11 mouse cellular contexts compared by ENCODE assay signal in the genomic region with DNA sequence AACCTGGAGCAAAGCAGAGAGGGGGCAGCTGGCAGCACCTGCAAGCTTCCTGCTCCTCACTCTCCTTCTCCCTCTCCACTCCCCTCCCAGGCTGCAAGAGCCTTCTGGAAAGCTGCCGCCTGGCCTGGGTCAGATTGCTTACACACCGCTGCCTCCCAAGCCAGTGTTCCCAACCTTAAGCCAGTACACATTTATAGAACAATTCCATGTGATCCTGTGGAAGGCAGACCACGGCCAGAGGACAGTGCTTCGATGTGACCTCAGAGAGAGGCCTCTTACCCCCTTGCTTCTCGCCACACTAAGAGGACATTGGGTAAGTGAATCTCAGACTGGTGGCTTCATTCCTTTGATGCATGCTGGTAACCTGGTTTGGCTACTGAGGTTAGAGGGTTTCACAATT. TPM values are rescaled to one million over a fixed set of nuclear protein-coding genes. Genes with fewer than 3 reads are reported as not detected.
DNase-seq lines count a peak whose midpoint lies in the region; ATAC-seq and TF ChIP-seq lines count a peak whose summit lies in the region.
"Had no signal": no experiment of that assay in that cellular context is flagged by ENCODE, and none has a peak within 500 bp of the region (broad histone marks: within the 10 kb centered on the region; RNA-seq: fewer than 3 reads in every experiment).

No protein-coding gene starts in this region.

- no peak overlapping the region for H3K4me3 ChIP-seq in kidney, embryonic 16.5 days (ENCODE audit: low read length)
- no peak overlapping the region for H3K4me3 ChIP-seq in left cerebral cortex, adult 2 months
- H3K4me3 ChIP-seq: neural tube, embryonic 12.5 days had no signal

- TF ChIP-seq CTCF in left cerebral cortex, adult 2 months (IDR thresholded peaks at IDR 0.05), result no peak

- intact Hi-C loops in heart, postnatal 36 days (cut with DNase I), result no loop called here
- intact Hi-C loops in left cerebral cortex, adult 2 months (cut with DNase I), result no loop called here

- H3K36me3 ChIP-seq in kidney, embryonic 16.5 days (ENCODE audit: insufficient read depth, low read length), result no peaks in the 10 kb centered on the region
- H3K36me3 ChIP-seq: neural tube, embryonic 12.5 days had no signal

- no peaks in the 10 kb centered on the region for H3K27me3 ChIP-seq in kidney, embryonic 16.5 days (ENCODE audit: insufficient read depth, low read length)
- H3K27me3 ChIP-seq: neural tube, embryonic 12.5 days had no signal

- no peak for DNase-seq in kidney, adult 18-20 months
- DNase-seq in cerebellum, adult 11 months, result peak; percentile 75
- peak; percentile 90 for DNase-seq in gastrocnemius, adult 18-20 months (ENCODE audit: low spot score)
- peak; percentile 37 to 62 for DNase-seq in heart, postnatal 36 days
- no peak for DNase-seq in frontal cortex, postnatal 14 days (ENCODE audit: low spot score in 2 of 2)
- DNase-seq in left cerebral cortex, adult 2 months (ENCODE audit: extremely low spot score in 1 of 2, low spot score in 2 of 2), result no peak
- DNase-seq: adrenal gland, postnatal 10 days; liver, postnatal 0 days had no signal

- H3K9ac ChIP-seq in kidney, embryonic 16.5 days (replicated peaks; ENCODE audit: low read length), result no peak overlapping the region
- H3K9ac ChIP-seq: liver, postnatal 0 days; neural tube, embryonic 12.5 days had no signal

- no peak overlapping the region for H3K27ac ChIP-seq in kidney, embryonic 16.5 days (ENCODE audit: low read length)
- no peak overlapping the region for H3K27ac ChIP-seq in left cerebral cortex, adult 2 months
- H3K27ac ChIP-seq: neural tube, embryonic 12.5 days had no signal

- WGBS in kidney, embryonic 16.5 days, result 50% methylated on average over 5 of the region's 5 CpGs

- H3K4me2 ChIP-seq in kidney, embryonic 16.5 days (replicated peaks; ENCODE audit: low read depth, low read length), result no peak overlapping the region
- H3K4me2 ChIP-seq: neural tube, embryonic 12.5 days had no signal

- no peaks in the 10 kb centered on the region for H3K4me1 ChIP-seq in kidney, embryonic 16.5 days (ENCODE audit: insufficient read depth, low read length)
- H3K4me1 ChIP-seq: neural tube, embryonic 12.5 days had no signal

- ATAC-seq in kidney, embryonic 16.5 days (ENCODE audit: low FRiP score, low TSS enrichment), result peak; percentile 23; the same call in 1 of the 2 replicates
- ATAC-seq in erythroid progenitor cell, adult 5-6 weeks (replicated peaks; ENCODE audit: low FRiP score, poor library complexity, severe bottlenecking), result no peak
- ATAC-seq: liver, postnatal 0 days had no signal

- no peaks in the 10 kb centered on the region for H3K9me3 ChIP-seq in kidney, embryonic 16.5 days (ENCODE audit: low read length)
- H3K9me3 ChIP-seq: neural tube, embryonic 12.5 days had no signal

RNA-seq across cellular contexts. Expression of gene Nsmce4a, which starts 20.1 kb away (rescaled TPM):
- polyA plus RNA-seq in kidney, embryonic 16.5 days (2015; fragmentation: Nextera tagmentation; extraction: Ambion mirVana), result 155 and 159 TPM in 2 replicates
- 10 to 100 TPM; 28.4 to 29.0 TPM for total RNA-seq in gastrocnemius, adult 18-20 months (2021)
- total RNA-seq in heart, postnatal 36 days (2021), result 10 to 100 TPM; 44.5 to 47.6 TPM
- total RNA-seq in erythroid progenitor cell, adult 5-6 weeks (2015; ENCODE audit: low replicate concordance), result 119 and 159 TPM in 2 replicates
- total RNA-seq in erythroid progenitor cell, adult 5-6 weeks (2017; ENCODE audit: low replicate concordance), result 110 and 118 TPM in 2 replicates
- 10 to 100 TPM; 33.6 to 40.3 TPM for total RNA-seq in left cerebral cortex, adult 2 months (2021)

RNA-seq across cellular contexts. Expression of gene Tacc2, which starts 24.5 kb away (rescaled TPM):
- polyA plus RNA-seq in kidney, embryonic 16.5 days (2015; fragmentation: Nextera tagmentation; extraction: Ambion mirVana), result 31.3 and 40.0 TPM in 2 replicates
- total RNA-seq in gastrocnemius, adult 18-20 months (2021), result 100 to 1,000 TPM; 414 to 460 TPM
- 100 to 1,000 TPM; 505 to 575 TPM for total RNA-seq in heart, postnatal 36 days (2021)
- total RNA-seq in erythroid progenitor cell, adult 5-6 weeks (2015; ENCODE audit: low replicate concordance), result 0.72 and 5.0 TPM in 2 replicates
- 0.30 and 0.77 TPM in 2 replicates for total RNA-seq in erythroid progenitor cell, adult 5-6 weeks (2017; ENCODE audit: low replicate concordance)
- 10 to 100 TPM; 65.9 to 67.6 TPM for total RNA-seq in left cerebral cortex, adult 2 months (2021)

RNA-seq across cellular contexts. Expression of gene Ate1, which starts 32.6 kb away (rescaled TPM):
- polyA plus RNA-seq in kidney, embryonic 16.5 days (2015; fragmentation: Nextera tagmentation; extraction: Ambion mirVana), result 58.5 and 68.6 TPM in 2 replicates
- total RNA-seq in gastrocnemius, adult 18-20 months (2021), result 10 to 100 TPM; 37.1 to 39.8 TPM
- total RNA-seq in heart, postnatal 36 days (2021), result 10 to 100 TPM; 30.5 to 32.9 TPM
- total RNA-seq in erythroid progenitor cell, adult 5-6 weeks (2015; ENCODE audit: low replicate concordance), result 14.7 and 16.6 TPM in 2 replicates
- 31.7 and 38.2 TPM in 2 replicates for total RNA-seq in erythroid progenitor cell, adult 5-6 weeks (2017; ENCODE audit: low replicate concordance)
- 10 to 100 TPM; 63.8 to 64.7 TPM for total RNA-seq in left cerebral cortex, adult 2 months (2021)

Comparison
In these comparisons a context has a peak if more than half of its experiments do, and no peak if none do; other contexts are left out.
1. DNase-seq: peak in cerebellum, adult 11 months (single experiment), gastrocnemius, adult 18-20 months (single experiment) and heart, postnatal 36 days (2 of 2); none in kidney, adult 18-20 months (single experiment), frontal cortex, postnatal 14 days (0 of 2) and left cerebral cortex, adult 2 months (0 of 2).
2. RNA of gene Tacc2, which starts 24.5 kb away (total RNA-seq): 505 to 575 TPM in heart, postnatal 36 days, 414 to 460 TPM in gastrocnemius, adult 18-20 months and 65.9 to 67.6 TPM in left cerebral cortex, adult 2 months; 0.30 to 5.0 TPM in erythroid progenitor cell, adult 5-6 weeks; every median in the first group is over 10 times any median in the second.